Mouse (Mus musculus): ENCODE measurements at regions not wholly inside any gene's neighbourhood (a gene's known extent, or its start where the extent isn't known, plus 50 kb on each side); places are given as distances from the start of the nearest gene placed in this dataset.

DNA sequence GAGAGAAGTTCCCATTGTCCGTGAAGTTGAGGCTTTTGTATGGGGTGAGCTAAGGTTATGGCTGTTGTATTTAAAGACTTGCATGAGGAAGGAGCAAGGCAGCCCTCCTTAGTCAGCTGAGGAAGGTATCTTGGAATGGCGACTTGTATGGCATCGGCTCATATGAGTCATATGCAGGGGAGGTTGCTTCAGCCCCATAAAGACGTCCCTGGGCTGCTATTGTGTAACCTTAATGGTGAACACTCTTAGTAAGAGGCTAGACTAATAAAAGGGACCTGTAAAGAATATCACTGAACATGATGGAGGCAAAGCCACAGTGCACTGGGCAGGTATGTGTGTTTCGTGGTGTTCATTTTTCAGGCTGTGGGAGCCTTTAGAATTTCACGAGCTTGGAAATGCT lies 680.4 kb upstream of the BB014433 start:
- no peak for TF ChIP-seq CTCF (IDR thresholded peaks at IDR 0.05; ENCODE audit: borderline replicate concordance, insufficient read depth, low read depth, low read length)
- no peak for TF ChIP-seq POLR2A (IDR thresholded peaks at IDR 0.05; ENCODE audit: borderline replicate concordance, insufficient read depth, low read length)
